Mouse (Mus musculus) midbrain, embryonic 15.5 days (tissue): ENCODE measurements around the gene Itsn1. TPM values are rescaled to one million over a fixed set of nuclear protein-coding genes. Genes with fewer than 3 reads are reported as not detected.

Experiments
- ATAC-seq: fragments of 200-750 bp; cut with Nextera tagmentation; replicated peaks from 2 replicates; pipeline ENCODE4 v1.8.0; 2017; ENCODE audit warnings: moderate TSS enrichment
- H3K27ac ChIP-seq: fragments of 300-500 bp; sonication (generic); 2 replicates; pipeline ENCODE4 v1.5.1; 2015; ENCODE audit warnings: mild to moderate bottlenecking, inconsistent platforms
- H3K27me3 ChIP-seq: fragments of 300-500 bp; sonication (generic); replicated peaks from 2 replicates; pipeline ENCODE4 v1.6.1; 2015; ENCODE audit warnings: inconsistent platforms
- H3K36me3 ChIP-seq: fragments of 300-500 bp; sonication (generic); replicated peaks from 2 replicates; pipeline ENCODE4 v1.6.1; 2015; ENCODE audit warnings: inconsistent platforms
- H3K4me1 ChIP-seq: fragments of 300-500 bp; sonication (generic); 2 replicates; pipeline ENCODE4 v1.6.1; 2015; ENCODE audit warnings: inconsistent platforms
- H3K4me2 ChIP-seq: fragments of 300-500 bp; sonication (generic); 2 replicates; pipeline ENCODE4 v1.6.1; 2015; ENCODE audit warnings: inconsistent platforms, mild to moderate bottlenecking, moderate library complexity
- H3K4me3 ChIP-seq: fragments of 300-500 bp; sonication (generic); 2 replicates; pipeline ENCODE4 v1.5.1; 2015; ENCODE audit warnings: mild to moderate bottlenecking, inconsistent platforms
- H3K9ac ChIP-seq: fragments of 300-500 bp; sonication (generic); 2 replicates; pipeline ENCODE4 v1.6.1; 2015; ENCODE audit warnings: mild to moderate bottlenecking, inconsistent platforms
- H3K9me3 ChIP-seq: fragments of 300-500 bp; sonication (generic); 2 replicates; pipeline ENCODE4 v1.6.1; 2016; ENCODE audit warnings: inconsistent platforms
- WGBS: fragments of 180-500 bp; shearing (Covaris S2); methylation state at CpG from one replicate; pipeline ENCODE4 v1.1.7; 2015; ENCODE audit warnings: mixed read lengths; 5-methylcytosine and 5-hydroxymethylcytosine counted together
- polyA plus RNA-seq: library from polyadenylated mRNA; unstranded; fragments of >200 nt; fragmentation: Nextera tagmentation; extraction: Ambion mirVana; gene quantifications from 2 replicates; pipeline ENCODE4 v1.2.1, GENCODE M21; 2015

Itsn1 gene
- polyA plus RNA-seq, 1 experiment from 2014 or later: 63.5 TPM

DNA sequence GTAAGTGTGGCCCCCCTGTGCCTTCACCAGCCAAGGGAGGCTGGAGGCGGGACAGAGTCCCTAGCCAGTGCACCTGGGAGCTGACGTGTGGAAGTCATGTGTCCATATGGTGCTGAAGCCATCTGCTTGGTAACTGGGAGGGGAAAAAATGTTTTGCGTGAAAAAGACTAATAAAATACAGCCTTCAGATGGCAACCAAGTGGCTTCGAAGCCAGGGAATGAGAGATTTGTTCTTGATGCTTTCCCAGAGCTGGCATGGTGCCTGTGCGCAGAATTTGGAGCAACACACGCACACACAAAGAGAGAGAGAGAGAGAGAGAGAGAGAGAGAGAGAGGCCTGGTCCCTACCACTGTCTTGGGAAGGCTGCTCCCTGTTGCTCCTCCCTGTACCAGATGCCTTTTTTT lies 167.3 kb downstream of the Itsn1 start:
- peaks cover 14% of the 10 kb centered on the region for H3K36me3 ChIP-seq
- peaks cover 5% of the 10 kb centered on the region; the same call in 1 of the 2 replicates for H3K4me1 ChIP-seq
- no peaks in the 10 kb centered on the region for H3K9me3 ChIP-seq
- H3K9ac ChIP-seq: no peak overlapping the region
- H3K27me3 ChIP-seq: no peaks in the 10 kb centered on the region
- 70% methylated on average over 6 of the region's 6 CpGs for WGBS
- H3K27ac ChIP-seq: peak overlapping the region; percentile 42; the same call in 1 of the 2 replicates
- no peak overlapping the region for H3K4me2 ChIP-seq
- ATAC-seq: no peak
- H3K4me3 ChIP-seq: no peak overlapping the region

DNA sequence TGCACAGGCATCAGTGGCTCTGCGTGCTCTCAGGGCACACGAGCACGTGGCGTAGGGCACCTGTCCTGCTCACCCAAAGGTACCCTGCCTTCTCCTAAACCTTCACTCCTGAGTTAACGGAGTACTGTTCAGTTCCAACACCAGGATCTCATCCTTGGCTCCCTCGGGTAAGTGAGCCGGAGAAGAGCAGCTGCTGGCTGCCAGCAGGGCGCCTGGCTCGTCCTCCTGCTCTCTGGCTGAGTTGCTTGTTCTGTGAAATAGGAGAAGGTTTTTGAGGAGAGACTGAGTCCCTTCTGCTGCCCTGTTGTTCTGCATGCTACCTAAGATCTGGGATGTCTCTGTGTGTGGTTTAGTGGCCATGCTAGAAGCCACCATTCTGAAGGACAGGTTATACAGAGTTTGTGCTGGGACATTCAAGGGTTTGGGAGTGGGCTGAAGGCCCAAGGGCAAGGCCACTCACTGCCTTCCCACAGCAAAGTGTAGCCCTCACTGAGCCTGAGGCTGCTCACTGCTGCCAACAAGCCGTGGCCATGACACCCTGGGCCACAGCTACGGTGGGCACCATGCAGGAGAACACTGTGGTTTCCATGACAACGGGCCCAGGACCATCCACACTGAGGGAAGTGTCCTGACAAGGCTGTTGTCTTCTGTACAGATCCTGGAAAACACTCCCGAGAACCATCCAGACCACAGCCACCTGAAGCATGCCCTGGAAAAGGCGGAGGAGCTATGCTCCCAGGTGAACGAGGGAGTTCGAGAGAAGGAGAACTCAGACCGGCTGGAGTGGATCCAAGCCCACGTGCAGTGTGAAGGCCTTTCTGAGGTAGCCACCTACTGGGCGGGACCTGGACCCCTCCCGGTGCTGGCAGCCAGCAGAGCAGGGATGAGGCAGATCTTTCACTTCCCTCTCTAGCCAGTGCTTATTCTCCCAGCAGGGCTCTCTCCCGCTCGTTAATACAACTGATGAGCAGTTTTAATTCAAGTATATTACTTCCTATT lies 170.1 kb downstream of the Itsn1 start:
- ATAC-seq: no peak
- H3K27ac ChIP-seq: 0 out of 2 replicates have a peak overlapping the region, but pooled peaks have one; percentile 25

DNA sequence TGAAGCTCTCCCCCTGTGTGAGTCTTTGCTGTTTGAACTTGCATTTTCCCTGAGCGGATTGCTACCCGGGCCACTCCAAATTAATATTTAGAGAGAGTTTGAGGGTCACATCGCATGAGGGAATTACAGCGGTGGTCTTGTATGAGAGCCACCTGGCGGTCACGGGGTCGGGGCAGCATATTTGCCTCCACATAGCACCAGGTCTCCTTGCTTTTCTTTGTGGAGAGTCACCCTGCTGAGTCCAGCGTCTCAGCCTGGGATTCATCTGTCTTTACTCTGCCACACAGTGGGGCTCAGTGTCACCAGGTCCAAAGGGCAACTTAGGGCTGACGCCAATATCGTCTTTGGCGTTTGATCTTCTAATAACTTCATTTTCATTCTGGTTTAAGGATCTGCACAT lies 171.2 kb downstream of the Itsn1 start:
- no peak overlapping the region for H3K4me3 ChIP-seq
- H3K4me1 ChIP-seq: peaks cover 5% of the 10 kb centered on the region; the same call in 1 of the 2 replicates
- no peak for ATAC-seq
- no peak overlapping the region for H3K9ac ChIP-seq
- H3K9me3 ChIP-seq: no peaks in the 10 kb centered on the region
- WGBS: 49% methylated on average over 11 of the region's 11 CpGs
- no peak overlapping the region for H3K4me2 ChIP-seq
- peaks cover 32% of the 10 kb centered on the region for H3K36me3 ChIP-seq
- no peaks in the 10 kb centered on the region for H3K27me3 ChIP-seq
- no peak overlapping the region for H3K27ac ChIP-seq

More for the DNA sequence above, 170.1 kb downstream of the Itsn1 start:
- no peak overlapping the region for H3K9ac ChIP-seq
- peaks cover 28% of the 10 kb centered on the region for H3K36me3 ChIP-seq
- no peaks in the 10 kb centered on the region for H3K9me3 ChIP-seq
- 53% methylated on average over 22 of the region's 22 CpGs for WGBS
- no peak overlapping the region for H3K4me3 ChIP-seq
- H3K4me2 ChIP-seq: no peak overlapping the region
- peaks cover 5% of the 10 kb centered on the region; the same call in 1 of the 2 replicates for H3K4me1 ChIP-seq
- H3K27me3 ChIP-seq: no peaks in the 10 kb centered on the region

DNA sequence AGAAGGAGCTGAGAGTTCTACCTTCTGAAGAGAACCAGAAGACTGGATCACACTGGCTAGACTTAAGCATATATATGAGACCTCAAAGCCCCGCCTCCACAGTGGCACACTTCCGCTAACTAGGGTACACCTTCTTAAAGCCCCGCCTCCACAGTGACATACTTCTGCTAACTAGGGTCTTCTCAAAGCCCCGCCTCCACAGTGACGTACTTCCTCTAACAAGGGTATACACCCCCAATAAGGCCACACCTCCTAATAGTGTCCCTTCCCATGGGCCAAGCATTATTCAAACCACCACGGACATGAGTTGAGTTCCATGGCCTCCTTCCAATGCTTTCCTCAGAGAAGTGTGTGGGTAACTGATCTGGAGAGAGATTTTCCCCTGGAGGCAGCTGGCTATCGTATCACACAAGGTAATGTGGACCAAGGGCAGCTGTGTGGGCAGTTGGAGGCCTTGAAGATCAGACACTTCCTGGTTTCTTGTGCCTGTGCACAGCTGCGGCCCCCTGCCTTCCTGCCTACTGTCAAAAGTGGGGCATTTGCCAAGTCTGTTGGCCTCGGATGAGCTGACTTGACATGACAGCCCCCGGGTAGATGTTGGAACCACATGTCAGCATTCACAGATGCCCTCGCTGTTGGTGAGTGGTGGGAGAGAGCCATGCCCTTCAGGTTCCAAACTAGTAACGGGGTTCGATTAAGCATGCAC lies 174.9 kb downstream of the Itsn1 start:
- Histone ChIP-seq H3K9me3 (no peaks in the 10 kb centered on the region), H3K4me2 (no peak overlapping the region), H3K36me3 (peaks cover 25% of the 10 kb centered on the region; the same call in 1 of the 2 replicates), H3K4me3 (no peak overlapping the region), H3K4me1 (peaks cover 5% of the 10 kb centered on the region; the same call in 1 of the 2 replicates), H3K9ac (no peak overlapping the region), H3K27ac (no peak overlapping the region), H3K27me3 (no peaks in the 10 kb centered on the region)
- WGBS: 89% methylated on average over 13 of the region's 13 CpGs
- no peak for ATAC-seq

DNA sequence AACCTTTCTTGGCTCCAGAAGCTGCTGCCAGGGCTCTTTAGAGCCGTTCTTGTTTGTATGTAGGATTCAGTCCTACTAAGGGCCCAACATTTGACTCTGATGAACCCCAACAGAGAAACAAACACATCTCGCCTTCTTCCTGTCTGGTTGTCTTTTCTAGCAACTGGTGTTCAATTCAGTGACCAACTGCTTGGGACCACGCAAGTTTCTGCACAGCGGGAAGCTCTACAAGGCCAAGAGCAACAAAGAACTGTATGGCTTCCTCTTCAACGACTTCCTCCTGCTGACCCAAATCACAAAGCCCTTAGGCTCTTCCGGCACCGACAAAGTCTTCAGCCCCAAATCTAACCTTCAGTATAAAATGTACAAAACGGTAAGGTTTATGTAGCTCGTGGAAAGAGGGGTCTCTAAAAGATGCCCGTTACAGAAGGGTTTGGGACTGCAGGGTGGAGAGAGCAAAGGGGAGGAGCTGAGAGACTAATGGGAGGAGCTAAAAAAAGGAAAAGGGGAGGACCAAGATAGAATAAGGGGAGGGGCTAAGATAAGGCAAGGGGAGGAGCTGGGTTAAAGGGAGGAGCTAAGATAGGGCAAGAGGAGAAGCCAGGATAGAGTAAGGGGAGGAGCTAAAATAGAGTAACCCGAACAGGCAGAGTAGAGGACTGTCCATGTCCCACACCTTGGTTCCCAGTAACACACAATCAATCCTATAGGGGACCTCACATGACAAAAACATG lies 176.2 kb downstream of the Itsn1 start:
- H3K9me3 ChIP-seq: no peaks in the 10 kb centered on the region
- no peak overlapping the region for H3K9ac ChIP-seq
- H3K27me3 ChIP-seq: no peaks in the 10 kb centered on the region
- H3K4me2 ChIP-seq: no peak overlapping the region
- H3K4me3 ChIP-seq: no peak overlapping the region
- H3K27ac ChIP-seq: no peak overlapping the region
- peaks cover 29% of the 10 kb centered on the region; the same call in 1 of the 2 replicates for H3K36me3 ChIP-seq
- WGBS: 84% methylated on average over 11 of the region's 11 CpGs
- no peak for ATAC-seq
- H3K4me1 ChIP-seq: no peaks in the 10 kb centered on the region

DNA sequence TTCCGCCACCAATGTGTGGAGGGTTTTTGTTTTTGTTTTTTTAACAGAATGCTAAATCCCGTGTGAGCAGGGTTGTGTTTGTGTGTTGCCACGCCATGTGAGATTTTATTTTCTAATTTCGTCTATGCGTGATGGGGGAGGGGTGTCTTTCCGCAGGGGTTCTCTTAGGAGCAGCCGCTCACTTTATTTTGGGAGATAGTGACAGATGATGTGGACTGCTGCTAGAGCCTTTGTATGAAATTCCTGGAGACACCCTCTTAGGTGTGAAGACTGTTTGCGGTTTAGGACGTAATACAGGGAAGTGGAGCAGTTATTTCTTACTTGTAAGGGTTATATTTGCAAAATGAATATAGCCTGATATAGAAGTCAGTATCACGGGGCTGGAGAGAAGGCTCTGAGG lies 176.9 kb downstream of the Itsn1 start:
- no peak overlapping the region for H3K9ac ChIP-seq
- peaks cover 29% of the 10 kb centered on the region; the same call in 1 of the 2 replicates for H3K36me3 ChIP-seq
- no peaks in the 10 kb centered on the region for H3K9me3 ChIP-seq
- 84% methylated on average over 10 of the region's 10 CpGs for WGBS
- H3K27ac ChIP-seq: no peak overlapping the region
- H3K4me2 ChIP-seq: no peak overlapping the region
- ATAC-seq: no peak
- H3K27me3 ChIP-seq: no peaks in the 10 kb centered on the region
- no peaks in the 10 kb centered on the region for H3K4me1 ChIP-seq
- H3K4me3 ChIP-seq: no peak overlapping the region

DNA sequence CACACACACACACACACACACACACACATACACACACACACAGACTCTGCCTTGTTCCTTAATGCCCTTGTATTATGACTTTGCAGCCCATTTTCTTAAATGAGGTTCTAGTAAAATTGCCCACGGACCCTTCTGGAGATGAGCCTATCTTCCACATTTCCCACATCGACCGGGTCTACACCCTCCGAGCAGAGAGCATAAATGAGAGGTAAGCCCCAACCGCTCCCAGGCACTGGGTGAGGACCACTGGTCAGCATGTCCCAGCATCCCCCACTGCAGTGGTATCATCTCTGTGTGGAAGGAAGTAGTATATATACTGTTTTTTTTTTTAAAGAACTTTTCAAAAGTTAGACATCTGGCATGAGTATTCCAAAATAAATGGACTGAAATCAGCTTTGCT lies 177.6 kb downstream of the Itsn1 start:
- H3K9ac ChIP-seq: no peak overlapping the region
- ATAC-seq: no peak
- H3K36me3 ChIP-seq: peaks cover 29% of the 10 kb centered on the region; the same call in 1 of the 2 replicates
- no peak overlapping the region for H3K4me3 ChIP-seq
- no peaks in the 10 kb centered on the region for H3K9me3 ChIP-seq
- H3K27ac ChIP-seq: no peak overlapping the region
- no peak overlapping the region for H3K4me2 ChIP-seq
- WGBS: 94% methylated on average over 5 of the region's 5 CpGs
- H3K27me3 ChIP-seq: no peaks in the 10 kb centered on the region
- H3K4me1 ChIP-seq: no peaks in the 10 kb centered on the region

DNA sequence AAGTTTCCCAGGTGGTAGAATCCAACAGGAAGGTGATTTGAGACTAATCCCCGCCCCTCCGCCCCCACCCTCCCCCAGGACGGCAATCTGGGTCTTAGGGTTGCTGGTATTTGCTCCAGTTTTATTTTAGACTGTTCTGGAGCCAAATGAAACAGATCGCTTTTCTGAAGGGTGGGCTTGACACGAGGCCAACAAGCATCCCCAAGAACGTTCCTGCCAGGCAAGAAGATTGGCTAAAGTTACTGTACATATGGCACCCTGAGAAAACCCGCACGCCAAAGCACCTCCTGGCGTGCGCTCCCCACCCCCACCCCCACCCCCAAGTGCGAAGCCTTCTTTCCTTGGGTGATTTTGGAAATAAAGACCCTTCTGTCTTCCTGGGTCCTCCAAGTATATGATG lies 178.1 kb downstream of the Itsn1 start:
- no peak for ATAC-seq
- H3K27ac ChIP-seq: no peak overlapping the region
- H3K9me3 ChIP-seq: no peaks in the 10 kb centered on the region

DNA sequence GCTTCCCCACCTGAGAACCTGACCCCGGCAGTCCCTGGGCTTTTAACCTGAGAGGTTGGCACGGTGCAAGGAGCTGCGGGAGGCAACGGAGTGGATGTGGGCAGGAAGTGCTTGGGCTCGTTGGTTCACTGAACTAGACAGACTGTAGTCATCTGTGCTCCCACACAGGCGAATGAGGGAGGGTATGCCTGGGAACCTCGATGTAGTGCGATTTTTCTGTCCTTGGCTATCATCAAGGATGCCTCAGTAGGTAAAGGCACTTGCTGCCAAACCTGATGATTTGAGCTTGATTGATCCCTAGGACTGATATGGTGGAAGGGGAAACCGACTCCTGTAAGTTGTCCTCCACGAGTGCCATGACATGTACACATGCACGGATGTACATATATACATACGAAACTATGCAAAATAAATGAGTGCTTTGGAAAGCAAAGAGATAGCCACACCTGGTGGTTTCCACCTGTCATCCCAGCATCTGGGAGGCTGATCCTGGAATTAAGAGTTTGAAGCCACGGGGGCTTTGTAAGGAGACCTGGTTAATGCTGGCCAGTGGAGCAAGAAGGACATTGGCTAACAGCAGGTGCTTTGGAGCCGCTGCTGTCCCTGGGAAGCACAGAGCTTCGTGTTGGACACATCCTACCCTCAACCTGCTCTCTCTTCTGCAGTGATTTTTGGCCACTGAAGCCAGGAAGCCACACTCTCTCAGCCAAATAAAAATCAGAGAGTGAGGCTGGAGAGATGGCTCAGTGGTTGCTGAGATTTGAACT lies 180.7 kb downstream of the Itsn1 start:
- H3K9ac ChIP-seq: no peak overlapping the region
- no peak for ATAC-seq
- no peak overlapping the region for H3K4me3 ChIP-seq
- no peak overlapping the region for H3K4me2 ChIP-seq
- WGBS: 92% methylated on average over 15 of the region's 15 CpGs
- H3K27ac ChIP-seq: no peak overlapping the region
- H3K27me3 ChIP-seq: no peaks in the 10 kb centered on the region
- H3K36me3 ChIP-seq: peaks cover 23% of the 10 kb centered on the region; the same call in 1 of the 2 replicates
- no peaks in the 10 kb centered on the region for H3K9me3 ChIP-seq
- no peaks in the 10 kb centered on the region for H3K4me1 ChIP-seq

More for the DNA sequence above, 178.1 kb downstream of the Itsn1 start:
- Histone ChIP-seq H3K9ac (no peak overlapping the region), H3K27me3 (no peaks in the 10 kb centered on the region), H3K36me3 (peaks cover 31% of the 10 kb centered on the region; the same call in 1 of the 2 replicates), H3K4me2 (no peak overlapping the region), H3K4me3 (no peak overlapping the region), H3K4me1 (no peaks in the 10 kb centered on the region)
- WGBS: 84% methylated on average over 11 of the region's 11 CpGs

DNA sequence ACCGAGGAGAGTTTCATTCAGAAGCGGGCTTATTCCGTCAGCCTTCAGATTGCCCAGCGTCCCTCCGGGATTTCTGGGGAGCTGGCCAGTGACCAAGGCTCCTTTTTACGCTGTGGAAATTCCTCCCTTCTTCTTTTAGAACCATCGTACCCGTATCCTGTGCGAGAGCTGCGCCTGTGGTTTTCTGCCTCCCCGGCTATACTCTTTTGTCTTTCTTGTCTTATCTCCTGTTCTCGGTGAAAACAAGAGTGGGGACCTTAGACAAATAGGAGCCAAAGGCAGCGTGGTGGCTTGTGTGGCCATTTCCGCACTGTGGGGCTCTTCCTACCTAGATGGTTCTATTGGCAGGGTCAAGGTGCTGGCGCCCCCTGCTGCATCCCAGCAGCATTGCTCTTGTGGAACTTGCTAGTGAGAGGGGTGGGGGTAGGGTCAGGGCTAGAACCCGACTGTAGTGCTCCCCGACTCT lies 188.6 kb downstream of the Itsn1 start:
- no peak overlapping the region for H3K27ac ChIP-seq
- WGBS: 27% methylated on average over 17 of the region's 17 CpGs
- H3K4me2 ChIP-seq: peak overlapping the region; percentile 32
- no peak overlapping the region for H3K9ac ChIP-seq
- H3K4me1 ChIP-seq: peaks cover 6% of the 10 kb centered on the region; the same call in 1 of the 2 replicates
- no peak overlapping the region for H3K4me3 ChIP-seq
- H3K9me3 ChIP-seq: no peaks in the 10 kb centered on the region
- H3K27me3 ChIP-seq: no peaks in the 10 kb centered on the region
- 0 out of 2 replicates have a peak, but pooled peaks cover 8% of the 10 kb centered on the region for H3K36me3 ChIP-seq
- peak; percentile 71 for ATAC-seq

DNA sequence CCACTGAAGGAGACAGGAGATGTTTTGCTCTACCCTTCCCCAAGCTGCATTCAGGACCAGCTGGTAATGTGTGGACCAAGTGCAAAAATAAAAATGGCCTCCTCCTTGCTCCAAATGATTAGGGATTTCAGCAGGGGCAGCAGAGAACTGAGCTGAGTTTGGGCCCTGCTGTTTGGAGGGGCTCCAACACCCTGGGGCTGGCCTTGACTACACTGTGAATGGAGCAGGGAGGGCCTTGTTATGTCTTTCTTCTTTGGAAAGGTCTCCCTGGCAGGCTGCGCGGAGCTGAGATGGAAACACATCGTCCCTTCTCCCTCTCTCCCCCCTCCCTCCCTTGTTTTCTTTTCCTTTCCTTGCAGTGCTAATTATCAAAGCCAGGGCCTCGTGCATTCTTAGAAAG lies 189.4 kb downstream of the Itsn1 start:
- peaks cover 6% of the 10 kb centered on the region; the same call in 1 of the 2 replicates for H3K4me1 ChIP-seq
- WGBS: 66% methylated on average over 4 of the region's 4 CpGs
- ATAC-seq: 0 out of 2 replicates have a peak, but pooled peaks have one; percentile 28
- H3K4me2 ChIP-seq: no peak overlapping the region
- H3K27me3 ChIP-seq: no peaks in the 10 kb centered on the region
- H3K4me3 ChIP-seq: no peak overlapping the region
- H3K27ac ChIP-seq: 0 out of 2 replicates have a peak overlapping the region, but pooled peaks have one; percentile 25
- H3K9me3 ChIP-seq: no peaks in the 10 kb centered on the region
- H3K36me3 ChIP-seq: no peaks in the 10 kb centered on the region
- H3K9ac ChIP-seq: no peak overlapping the region
